Mouse (Mus musculus) heart, adult 2 months (tissue): ENCODE data around the gene Usp36.

Source experiments
- CTCF ChIP-seq: fragments of 200-600 bp; IDR thresholded peaks from 2 replicates; pipeline ENCODE4 v1.8.1; 2022; ENCODE audit warnings: antibody characterized with exemption, mild to moderate bottlenecking, moderate library complexity
- EP300 ChIP-seq: fragments of 200-500 bp; IDR thresholded peaks from 2 replicates; pipeline ENCODE4 v1.6.1; 2011; ENCODE audit warnings: low read depth, low read length, control low read depth; ENCODE audit not compliant: insufficient read depth
- POLR2A ChIP-seq: fragments of 200-500 bp; IDR thresholded peaks from 2 replicates; pipeline ENCODE4 v1.6.1; 2011; ENCODE audit warnings: mild to moderate bottlenecking, low read depth, low read length, control low read depth; ENCODE audit not compliant: insufficient read depth

GRCm38 (mm10) chr11:118289037-118289511 is 970 bp downstream of the Usp36 start:
- no peak for TF ChIP-seq POLR2A
- no peak for TF ChIP-seq CTCF
- TF ChIP-seq EP300: no peak
